Mouse (Mus musculus) myocyte (in vitro differentiated cells): ENCODE measurements around the gene Lsm11. TPM values are rescaled to one million over a fixed set of nuclear protein-coding genes. Genes with fewer than 3 reads are reported as not detected.

Source experiments
- H3K27me3 ChIP-seq: one replicate; pipeline ENCODE4 v1.6.1; 2011; ENCODE audit not compliant: control insufficient read depth, insufficient read depth, insufficient read length
- H3K36me3 ChIP-seq: one replicate; pipeline ENCODE4 v1.6.1; 2011; ENCODE audit not compliant: control insufficient read depth, insufficient read depth
- H3K4me2 ChIP-seq: one replicate; pipeline ENCODE4 v1.6.1; 2011; ENCODE audit warnings: low read depth, control low read depth
- H3K4me3 ChIP-seq: one replicate; pipeline ENCODE4 v1.5.1; 2011; ENCODE audit warnings: mild to moderate bottlenecking, control low read depth, moderate library complexity
- H3K79me2 ChIP-seq: one replicate; pipeline ENCODE4 v1.6.1; 2011; ENCODE audit not compliant: control insufficient read depth, insufficient read depth
- H3ac ChIP-seq: one replicate; pipeline ENCODE4 v1.6.1; 2011; ENCODE audit not compliant: control insufficient read depth, insufficient read length
- CEBPB ChIP-seq: IDR thresholded peaks from 2 replicates; pipeline ENCODE4 v1.6.1; 2011; ENCODE audit warnings: mild to moderate bottlenecking, moderate library complexity; ENCODE audit not compliant: poor library complexity, insufficient read depth, severe bottlenecking
- E2F4 ChIP-seq: IDR thresholded peaks from one replicate; pipeline ENCODE4 v1.6.1; 2011; ENCODE audit warnings: mild to moderate bottlenecking, control low read depth, moderate library complexity; ENCODE audit not compliant: insufficient read depth
- MAX ChIP-seq: IDR thresholded peaks from one replicate; pipeline ENCODE4 v1.6.1; 2011; ENCODE audit warnings: low read depth, mild to moderate bottlenecking, control low read depth
- MYOD1 ChIP-seq, 3 experiments: IDR thresholded peaks; one replicate each; pipeline ENCODE4 v1.6.1; 2011; ENCODE audit warnings: control low read depth in 2 of 3, low read depth in 2 of 3, mild to moderate bottlenecking in 2 of 3, moderate library complexity in 1 of 3; ENCODE audit not compliant: insufficient read length in 2 of 3, control insufficient read depth in 1 of 3
- MYOG ChIP-seq, 3 experiments: IDR thresholded peaks; one replicate each; pipeline ENCODE4 v1.6.1; 2011; ENCODE audit warnings: control low read depth in 2 of 3, low read depth in 2 of 3, mild to moderate bottlenecking in 2 of 3; ENCODE audit not compliant: insufficient read length in 2 of 3, control insufficient read depth in 1 of 3, insufficient read depth in 1 of 3
- POLR2A ChIP-seq: IDR thresholded peaks from one replicate; pipeline ENCODE4 v1.6.1; 2011; ENCODE audit warnings: low read depth, mild to moderate bottlenecking, control low read depth, moderate library complexity; ENCODE audit not compliant: insufficient read length
- POLR2AphosphoS2 ChIP-seq: IDR thresholded peaks from one replicate; pipeline ENCODE4 v1.6.1; 2011; ENCODE audit warnings: low read depth, control low read depth; ENCODE audit not compliant: insufficient read length
- REST ChIP-seq: IDR thresholded peaks from one replicate; pipeline ENCODE4 v1.6.1; 2011; ENCODE audit warnings: mild to moderate bottlenecking, control low read depth, moderate library complexity; ENCODE audit not compliant: insufficient read depth, insufficient read length
- SRF ChIP-seq: IDR thresholded peaks from one replicate; pipeline ENCODE4 v1.6.1; 2011; ENCODE audit warnings: low read depth; ENCODE audit not compliant: control insufficient read depth, insufficient read length
- TCF12 ChIP-seq: IDR thresholded peaks from one replicate; pipeline ENCODE4 v1.6.1; 2011; ENCODE audit warnings: mild to moderate bottlenecking, control low read depth; ENCODE audit not compliant: poor library complexity, insufficient read depth, severe bottlenecking
- TCF3 ChIP-seq: IDR thresholded peaks from one replicate; pipeline ENCODE4 v1.6.1; 2011; ENCODE audit warnings: low read depth, control low read depth; ENCODE audit not compliant: insufficient read length
- USF1 ChIP-seq: IDR thresholded peaks from one replicate; pipeline ENCODE4 v1.6.1; 2011; ENCODE audit warnings: low read depth, mild to moderate bottlenecking, control low read depth, moderate library complexity
- polyA plus RNA-seq: library from polyadenylated mRNA; unstranded; fragments of >200 nt; fragmentation: generic; extraction: Trizol; gene quantifications from one replicate; pipeline ENCODE4 v1.2.1, GENCODE M21; 2012; ENCODE audit warnings: missing spikeins

Lsm11 gene
- 5.4 TPM for polyA plus RNA-seq

- H3K79me2 ChIP-seq: peaks cover 16% of the 10 kb centered on the region
- peaks cover 11% of the 10 kb centered on the region for H3K36me3 ChIP-seq
- H3K27me3 ChIP-seq: no peaks in the 10 kb centered on the region
- H3ac ChIP-seq: peak within 1 kb of the TSS; percentile 54
- H3K4me3 ChIP-seq: peak within 1 kb of the TSS; percentile 51
- TF ChIP-seq MAX (no peak), POLR2AphosphoS2 (peak; percentile 66), E2F4 (peak; percentile 76), POLR2A (peak; percentile 40), MYOD1 (IDR thresholded peaks at IDR 0.05; ENCODE audit: control insufficient read depth in 1 of 3, insufficient read length in 2 of 3, low read depth in 2 of 3) (peak in 1 of 3 experiments; percentile 38), CEBPB (no peak), MYOG (IDR thresholded peaks at IDR 0.05; ENCODE audit: control insufficient read depth in 1 of 3, insufficient read depth in 1 of 3, insufficient read length in 2 of 3, low read depth in 2 of 3) (peak in 1 of 3 experiments; percentile 52), SRF (peak; percentile 56)
- H3K4me2 ChIP-seq: peak within 1 kb of the TSS; percentile 81
Observed at GRCm38 (mm10) chr11:45944643-45945156, at the start of gene Lsm11. TSS of gene Lsm11 (minus strand) at chr11:45944935.

- Histone ChIP-seq H3K4me2 (no peak overlapping the region), H3K27me3 (no peaks in the 10 kb centered on the region), H3K36me3 (no peaks in the 10 kb centered on the region), H3K4me3 (no peak overlapping the region), H3K79me2 (no peaks in the 10 kb centered on the region), H3ac (no peak overlapping the region)
- no peak for TF ChIP-seq CEBPB
- no peak for TF ChIP-seq MAX
- no peak for TF ChIP-seq USF1
- no peak for TF ChIP-seq TCF3
- no peak for TF ChIP-seq TCF12
- no peak for TF ChIP-seq REST
- TF ChIP-seq MYOD1 (IDR thresholded peaks at IDR 0.05; ENCODE audit: control insufficient read depth in 1 of 3, insufficient read length in 2 of 3, low read depth in 2 of 3): no peak
- TF ChIP-seq SRF: no peak
- no peak for TF ChIP-seq MYOG (IDR thresholded peaks at IDR 0.05; ENCODE audit: control insufficient read depth in 1 of 3, insufficient read depth in 1 of 3, insufficient read length in 2 of 3, low read depth in 2 of 3)
- no peak for TF ChIP-seq E2F4
- no peak for TF ChIP-seq POLR2AphosphoS2
Observed at GRCm38 (mm10) chr11:45992087-45992486, 47.4 kb upstream of the Lsm11 start.

GRCm38 (mm10) chr11:45991604-45992003 is 46.9 kb upstream of the Lsm11 start:
- Histone ChIP-seq H3K36me3 (no peaks in the 10 kb centered on the region), H3ac (no peak overlapping the region), H3K27me3 (no peaks in the 10 kb centered on the region), H3K4me3 (no peak overlapping the region), H3K79me2 (no peaks in the 10 kb centered on the region), H3K4me2 (no peak overlapping the region)
- TF ChIP-seq MYOD1 (IDR thresholded peaks at IDR 0.05; ENCODE audit: control insufficient read depth in 1 of 3, insufficient read length in 2 of 3, low read depth in 2 of 3) (no peak), USF1 (no peak), SRF (no peak), TCF3 (no peak), E2F4 (no peak), MAX (no peak), CEBPB (no peak), REST (no peak), MYOG (IDR thresholded peaks at IDR 0.05; ENCODE audit: control insufficient read depth in 1 of 3, insufficient read depth in 1 of 3, insufficient read length in 2 of 3, low read depth in 2 of 3) (no peak)

GRCm38 (mm10) chr11:45980893-45981253 is 36.1 kb upstream of the Lsm11 start:
- TF ChIP-seq SRF (no peak), TCF3 (no peak), USF1 (no peak)

GRCm38 (mm10) chr11:45979946-45980892 is 35.5 kb upstream of the Lsm11 start, which contains the start of gene Sox30:
TSS of gene Sox30 (plus strand) at chr11:45980310.
- H3K4me3 ChIP-seq: no peak within 1 kb of the TSS

More at GRCm38 (mm10) chr11:45980893-45981253, 36.1 kb upstream of the Lsm11 start:
- no peaks in the 10 kb centered on the region for H3K36me3 ChIP-seq
- no peak overlapping the region for H3ac ChIP-seq
- no peaks in the 10 kb centered on the region for H3K79me2 ChIP-seq
- H3K4me3 ChIP-seq: no peak overlapping the region
- H3K27me3 ChIP-seq: no peaks in the 10 kb centered on the region
- no peak overlapping the region for H3K4me2 ChIP-seq

More at GRCm38 (mm10) chr11:45979946-45980892, 35.5 kb upstream of the Lsm11 start, which contains the start of gene Sox30:
- TF ChIP-seq MYOD1 (IDR thresholded peaks at IDR 0.05; ENCODE audit: control insufficient read depth in 1 of 3, insufficient read length in 2 of 3, low read depth in 2 of 3): no peak
- no peak for TF ChIP-seq TCF3
- no peak for TF ChIP-seq USF1
- TF ChIP-seq REST: no peak
- no peak for TF ChIP-seq MYOG (IDR thresholded peaks at IDR 0.05; ENCODE audit: control insufficient read depth in 1 of 3, insufficient read depth in 1 of 3, insufficient read length in 2 of 3, low read depth in 2 of 3)
- no peak for TF ChIP-seq SRF
- no peak for TF ChIP-seq TCF12
- no peak for TF ChIP-seq POLR2AphosphoS2
- TF ChIP-seq MAX: no peak
- TF ChIP-seq POLR2A: no peak
- no peak for TF ChIP-seq E2F4
- no peak for TF ChIP-seq CEBPB
- H3K36me3 ChIP-seq: no peaks in the 10 kb centered on the region
- no peaks in the 10 kb centered on the region for H3K79me2 ChIP-seq
- no peak within 1 kb of the TSS for H3K4me2 ChIP-seq
- no peak within 1 kb of the TSS for H3ac ChIP-seq
- H3K27me3 ChIP-seq: no peaks in the 10 kb centered on the region
